Mouse (Mus musculus) midbrain, embryonic 14.5 days (tissue): ENCODE measurements around the gene Eps15l1. TPM values are rescaled to one million over a fixed set of nuclear protein-coding genes. Genes with fewer than 3 reads are reported as not detected.

Experiments used
- ATAC-seq: fragments of 200-750 bp; cut with Nextera tagmentation; 2 replicates; pipeline ENCODE4 v1.8.0; 2017; ENCODE audit warnings: moderate number of reproducible peaks, moderate library complexity; ENCODE audit not compliant: low FRiP score, low TSS enrichment
- DNase-seq: peaks from one replicate; pipeline ENCODE4 v3.0.0-alpha.2; 2015
- H3K27ac ChIP-seq: fragments of 300-500 bp; sonication (generic); replicated peaks from 2 replicates; pipeline ENCODE4 v1.5.1; 2014; ENCODE audit warnings: mild to moderate bottlenecking, low read depth, low read length, moderate library complexity
- H3K27me3 ChIP-seq: fragments of 300-500 bp; sonication (generic); 2 replicates; pipeline ENCODE4 v1.6.1; 2014; ENCODE audit warnings: low read length, control low read depth, mixed read lengths; ENCODE audit not compliant: control insufficient read depth, insufficient read depth
- H3K36me3 ChIP-seq: fragments of 300-500 bp; sonication (generic); 2 replicates; pipeline ENCODE4 v1.6.1; 2014; ENCODE audit warnings: low read length, control low read depth; ENCODE audit not compliant: control insufficient read depth, insufficient read depth
- H3K4me1 ChIP-seq: fragments of 300-500 bp; sonication (generic); 2 replicates; pipeline ENCODE4 v1.6.1; 2014; ENCODE audit warnings: mild to moderate bottlenecking, antibody characterized with exemption, low read length, control low read depth; ENCODE audit not compliant: control insufficient read depth, insufficient read depth
- H3K4me2 ChIP-seq: fragments of 300-500 bp; sonication (generic); 2 replicates; pipeline ENCODE4 v1.6.1; 2014; ENCODE audit warnings: mild to moderate bottlenecking, low read length, moderate library complexity
- H3K4me3 ChIP-seq: fragments of 300-500 bp; sonication (generic); replicated peaks from 2 replicates; pipeline ENCODE4 v1.5.1; 2014; ENCODE audit warnings: low read depth, low read length
- H3K9ac ChIP-seq: fragments of 300-500 bp; sonication (generic); replicated peaks from 2 replicates; pipeline ENCODE4 v1.6.1; 2014; ENCODE audit warnings: mild to moderate bottlenecking, low read length, moderate library complexity
- H3K9me3 ChIP-seq: fragments of 300-500 bp; sonication (generic); 2 replicates; pipeline ENCODE4 v1.6.1; 2016; ENCODE audit warnings: low read length, control low read depth, mixed read lengths; ENCODE audit not compliant: control insufficient read depth
- WGBS: fragments of 180-500 bp; shearing (Covaris S2); extraction: QIAGEN DNeasy Blood & Tissue Kit; methylation state at CpG from one replicate; pipeline ENCODE4 v1.1.7; 2014; 5-methylcytosine and 5-hydroxymethylcytosine counted together
- polyA plus RNA-seq: library from polyadenylated mRNA; unstranded; fragments of >200 nt; fragmentation: Nextera tagmentation; extraction: Ambion mirVana; gene quantifications from 2 replicates; pipeline ENCODE4 v1.2.1, GENCODE M21; 2014

Eps15l1 gene
- polyA plus RNA-seq, 1 experiment from 2014 or later, result 72.5 TPM

DNA sequence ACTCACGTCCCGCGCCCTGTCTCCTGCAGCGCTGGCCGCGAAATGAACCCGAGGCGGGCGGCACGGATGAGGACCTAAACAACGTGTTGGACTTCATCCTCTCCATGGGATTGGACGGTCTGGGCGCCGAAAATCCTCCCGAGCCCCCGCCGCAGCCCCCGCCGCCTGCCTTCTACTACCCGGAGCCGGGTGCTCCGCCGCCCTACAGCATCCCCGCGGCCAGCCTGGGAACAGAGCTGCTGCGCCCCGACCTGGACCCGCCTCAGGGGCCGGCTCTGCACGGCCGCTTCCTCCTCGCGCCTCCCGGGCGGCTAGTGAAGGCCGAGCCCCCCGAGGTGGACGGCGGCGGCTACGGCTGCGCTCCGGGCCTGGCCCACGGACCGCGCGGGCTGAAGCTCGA lies 101.9 kb downstream of the Eps15l1 start:
- peak; percentile 36 for DNase-seq
- Histone ChIP-seq H3K27ac (no peak overlapping the region), H3K27me3 (peaks cover 27% of the 10 kb centered on the region), H3K4me1 (peaks cover 11% of the 10 kb centered on the region; the same call in 1 of the 2 replicates), H3K4me3 (peak overlapping the region; percentile 50), H3K9ac (peak overlapping the region; percentile 51; the same call in 1 of the 2 replicates), H3K36me3 (no peaks in the 10 kb centered on the region), H3K4me2 (peak overlapping the region; percentile 77), H3K9me3 (no peaks in the 10 kb centered on the region)
- WGBS, result under 1% methylated on average over 48 of the region's 48 CpGs
- peak; percentile 1; the same call in 1 of the 2 replicates for ATAC-seq

DNA sequence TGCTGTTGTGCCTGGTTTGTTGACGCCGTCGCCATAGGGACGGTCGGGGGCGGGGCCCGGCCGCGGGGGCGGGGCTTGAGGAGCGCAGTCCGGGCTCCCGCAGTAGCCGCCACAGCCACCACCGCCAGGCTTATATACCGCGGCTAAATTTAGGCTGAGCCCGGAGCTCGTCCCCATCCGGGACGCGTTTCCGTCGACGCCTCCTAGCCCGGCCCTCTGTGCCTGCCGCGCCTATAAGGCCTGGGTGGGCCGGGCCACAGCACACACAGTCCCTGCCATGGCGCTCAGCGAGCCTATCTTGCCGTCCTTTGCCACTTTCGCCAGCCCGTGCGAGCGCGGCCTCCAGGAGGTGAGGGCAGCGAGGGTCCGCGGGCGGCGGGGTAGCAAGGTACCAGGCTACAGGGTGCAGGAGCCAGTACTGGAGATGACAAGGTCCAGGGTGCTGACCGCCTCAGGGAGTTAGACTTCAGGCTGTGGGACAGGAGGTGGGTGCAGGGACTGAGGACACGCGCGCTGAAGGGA lies 102.4 kb downstream of the Eps15l1 start, which contains the start of gene Klf2:
Gene Klf2 (plus strand): TSS at position 233 of the 522 bp plus-strand sequence.
- ATAC-seq (peak; percentile 92), DNase-seq (peak; percentile 87)
- H3K9ac ChIP-seq, result peak within 1 kb of the TSS; percentile 51
- no peaks in the 10 kb centered on the region for H3K36me3 ChIP-seq
- under 1% methylated on average over 46 of the region's 46 CpGs for WGBS
- peak within 1 kb of the TSS; percentile 77 for H3K4me2 ChIP-seq
- H3K9me3 ChIP-seq, result no peaks in the 10 kb centered on the region
- no peak within 1 kb of the TSS for H3K27ac ChIP-seq
- H3K4me3 ChIP-seq, result peak within 1 kb of the TSS; percentile 50
- peaks cover 11% of the 10 kb centered on the region; the same call in 1 of the 2 replicates for H3K4me1 ChIP-seq
- peaks cover 27% of the 10 kb centered on the region for H3K27me3 ChIP-seq

DNA sequence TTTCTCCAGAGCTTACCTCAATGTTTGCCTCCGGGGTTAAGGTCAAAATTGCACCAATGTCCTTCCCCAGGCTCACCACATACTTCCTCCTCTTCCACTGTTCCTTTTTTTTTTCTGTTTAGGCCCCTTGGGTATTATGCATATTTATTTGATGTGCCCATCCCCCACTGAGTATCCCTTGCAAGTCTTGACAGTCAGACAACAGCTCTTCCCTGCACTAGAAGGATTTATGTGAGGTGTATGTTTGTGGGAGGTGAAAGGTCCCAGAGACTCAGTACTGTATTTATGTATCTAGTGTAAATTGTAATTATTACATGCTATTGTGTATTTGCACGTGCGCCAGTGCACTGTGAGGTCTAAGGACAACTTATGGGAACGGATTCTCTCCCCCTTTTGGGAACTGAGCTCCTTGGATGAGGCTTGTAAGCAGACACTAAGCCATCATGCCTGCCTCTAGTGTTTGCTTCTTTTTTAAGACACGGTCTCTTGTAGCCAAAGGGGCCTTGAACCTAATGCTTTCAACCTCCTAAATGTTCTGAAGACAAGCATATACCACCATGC lies 103.4 kb downstream of the Eps15l1 start:
- Histone ChIP-seq H3K4me1 (peaks cover 11% of the 10 kb centered on the region; the same call in 1 of the 2 replicates), H3K9ac (no peak overlapping the region), H3K27me3 (peaks cover 27% of the 10 kb centered on the region), H3K36me3 (no peaks in the 10 kb centered on the region), H3K4me2 (no peak overlapping the region), H3K9me3 (no peaks in the 10 kb centered on the region), H3K4me3 (no peak overlapping the region), H3K27ac (no peak overlapping the region)
- no peak for ATAC-seq
- peak; percentile 18 for DNase-seq
- 43% methylated on average over 5 of the region's 5 CpGs for WGBS

DNA sequence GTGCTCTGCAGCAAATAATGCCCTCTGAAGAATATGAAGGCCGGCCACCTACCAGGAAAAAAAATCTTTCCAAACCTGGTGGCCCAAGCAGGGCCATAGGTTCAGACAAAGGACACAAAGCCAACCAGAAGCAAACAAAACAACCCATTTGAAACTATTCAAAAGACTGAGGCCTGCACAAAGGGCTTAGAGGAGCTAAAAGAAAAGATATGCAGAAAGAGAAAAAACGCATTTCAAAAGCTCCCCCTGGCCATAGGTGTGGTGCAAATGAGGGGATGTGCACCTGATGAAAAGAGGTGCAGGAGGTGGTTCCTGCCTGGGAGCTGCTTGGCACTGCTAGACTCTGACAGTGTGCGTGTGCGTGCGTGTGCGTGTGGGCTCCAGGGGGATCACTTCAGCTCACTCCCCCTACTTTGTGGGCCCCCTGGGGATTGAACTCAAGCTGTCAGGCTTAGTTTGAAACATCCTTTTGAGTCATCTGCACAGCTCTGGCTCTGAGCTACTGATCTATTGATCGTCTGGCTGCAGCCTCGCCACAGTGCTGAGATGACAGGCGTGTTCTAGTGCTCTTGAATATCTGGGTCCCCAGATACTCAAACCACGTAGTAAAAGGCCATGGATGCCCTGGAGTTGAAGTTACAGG lies 105.1 kb downstream of the Eps15l1 start:
- 19% methylated on average over 10 of the region's 10 CpGs for WGBS

DNA sequence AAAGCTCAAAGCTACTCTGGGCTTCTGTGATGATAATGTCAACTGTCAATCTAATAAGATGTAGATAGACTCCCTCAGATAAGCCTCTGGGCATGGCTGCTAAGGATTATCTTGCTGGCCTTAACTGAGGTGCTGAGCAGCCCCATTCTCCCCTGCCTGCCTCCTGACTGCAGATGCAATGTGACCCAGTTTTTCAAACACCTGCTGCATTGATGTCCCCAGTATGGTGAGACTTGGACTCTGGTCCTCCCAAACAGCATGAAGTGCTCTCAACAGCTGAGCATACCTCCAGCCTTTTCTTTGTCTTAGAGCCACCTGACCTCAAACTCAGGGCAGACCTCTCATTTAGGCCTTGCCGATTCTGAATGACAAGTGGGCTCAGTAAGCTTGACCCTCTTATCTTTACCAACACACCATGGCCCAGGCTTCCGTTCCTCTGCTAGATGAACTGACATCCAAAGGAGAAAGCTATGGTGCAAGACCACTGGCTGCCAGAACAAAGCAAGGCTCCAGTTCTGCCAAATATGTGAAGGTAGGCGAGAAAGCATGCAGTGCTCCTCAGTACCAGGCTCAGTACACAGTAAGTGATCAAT lies 108.2 kb downstream of the Eps15l1 start:
- Histone ChIP-seq H3K27ac (no peak overlapping the region), H3K9ac (no peak overlapping the region), H3K9me3 (no peaks in the 10 kb centered on the region), H3K4me2 (no peak overlapping the region), H3K4me1 (no peaks in the 10 kb centered on the region), H3K27me3 (no peaks in the 10 kb centered on the region), H3K36me3 (no peaks in the 10 kb centered on the region), H3K4me3 (no peak overlapping the region)
- no peak for ATAC-seq
- no peak for DNase-seq
- WGBS, result 80% methylated on average over 3 of the region's 3 CpGs

More for the DNA sequence above, 105.1 kb downstream of the Eps15l1 start:
- DNase-seq (peak; percentile 28), ATAC-seq (no peak)
- H3K4me2 ChIP-seq, result no peak overlapping the region
- no peaks in the 10 kb centered on the region for H3K36me3 ChIP-seq
- H3K27me3 ChIP-seq, result peaks cover 24% of the 10 kb centered on the region
- H3K9me3 ChIP-seq, result no peaks in the 10 kb centered on the region
- peaks cover 11% of the 10 kb centered on the region; the same call in 1 of the 2 replicates for H3K4me1 ChIP-seq
- H3K27ac ChIP-seq, result no peak overlapping the region
- no peak overlapping the region for H3K4me3 ChIP-seq
- H3K9ac ChIP-seq, result no peak overlapping the region

DNA sequence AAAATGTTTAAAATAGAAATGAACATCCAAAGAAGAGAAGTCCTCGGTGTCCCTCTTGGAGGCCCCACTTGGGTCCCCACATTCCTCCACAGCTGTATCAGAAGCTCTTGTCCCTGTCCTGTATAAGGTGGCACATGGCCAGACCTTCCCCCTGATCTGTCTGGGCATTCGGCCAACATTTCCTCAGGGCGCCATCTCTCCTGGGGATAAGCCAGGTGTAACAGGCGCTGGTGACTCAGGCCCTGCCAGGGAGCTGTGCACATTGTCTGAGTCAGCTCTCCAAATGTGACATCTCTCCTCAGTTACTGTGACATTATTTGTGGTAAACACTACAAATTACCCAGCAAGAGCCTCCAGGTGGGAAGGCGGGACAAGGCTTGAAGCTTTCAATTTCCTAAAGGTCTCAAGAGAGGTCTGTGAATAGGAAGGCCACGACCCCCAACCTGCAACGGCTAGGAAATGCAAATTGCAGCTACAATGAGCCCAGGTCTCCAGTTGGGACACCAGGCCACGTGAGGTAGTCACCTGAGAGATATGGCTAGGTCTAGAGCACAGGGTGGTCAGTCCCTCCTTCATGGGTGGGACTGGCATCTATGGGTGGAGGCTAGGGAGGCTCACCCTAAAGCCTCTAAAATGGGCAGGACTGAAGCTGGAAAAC lies 110.3 kb downstream of the Eps15l1 start:
- no peaks in the 10 kb centered on the region for H3K4me1 ChIP-seq
- H3K4me3 ChIP-seq, result no peak overlapping the region
- DNase-seq (peak; percentile 49), ATAC-seq (no peak)
- H3K27ac ChIP-seq, result no peak overlapping the region
- no peaks in the 10 kb centered on the region for H3K27me3 ChIP-seq
- H3K9ac ChIP-seq, result no peak overlapping the region
- H3K4me2 ChIP-seq, result no peak overlapping the region
- no peaks in the 10 kb centered on the region for H3K36me3 ChIP-seq
- H3K9me3 ChIP-seq, result no peaks in the 10 kb centered on the region
- WGBS, result 56% methylated on average over 8 of the region's 8 CpGs

DNA sequence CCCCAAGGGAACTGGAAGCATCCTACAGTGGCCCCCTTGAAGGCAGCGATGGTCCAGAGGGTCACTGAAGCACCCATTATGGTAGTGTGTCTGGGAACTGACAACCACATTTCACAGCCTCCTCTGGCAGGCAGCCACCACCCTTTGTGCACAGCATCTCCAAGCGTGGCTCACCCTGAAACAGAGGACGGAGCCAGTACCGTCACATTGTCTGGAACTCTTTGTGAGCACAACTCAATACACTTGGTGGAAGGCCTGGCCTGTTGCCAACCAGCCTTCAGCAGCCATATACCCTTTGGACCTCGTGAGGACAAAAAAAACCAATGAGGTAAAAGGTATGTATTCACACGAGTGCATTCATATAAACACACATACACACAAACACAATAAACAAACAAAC lies 113.0 kb downstream of the Eps15l1 start:
- ATAC-seq (peak; percentile 40; the same call in 1 of the 2 replicates), DNase-seq (peak; percentile 40)
- H3K27me3 ChIP-seq, result no peaks in the 10 kb centered on the region
- H3K4me1 ChIP-seq, result no peaks in the 10 kb centered on the region
- H3K27ac ChIP-seq, result no peak overlapping the region
- no peak overlapping the region for H3K4me2 ChIP-seq
- H3K9me3 ChIP-seq, result no peaks in the 10 kb centered on the region
- WGBS, result 44% methylated on average over 6 of the region's 6 CpGs
- no peak overlapping the region for H3K9ac ChIP-seq
- no peaks in the 10 kb centered on the region for H3K36me3 ChIP-seq
- no peak overlapping the region for H3K4me3 ChIP-seq

DNA sequence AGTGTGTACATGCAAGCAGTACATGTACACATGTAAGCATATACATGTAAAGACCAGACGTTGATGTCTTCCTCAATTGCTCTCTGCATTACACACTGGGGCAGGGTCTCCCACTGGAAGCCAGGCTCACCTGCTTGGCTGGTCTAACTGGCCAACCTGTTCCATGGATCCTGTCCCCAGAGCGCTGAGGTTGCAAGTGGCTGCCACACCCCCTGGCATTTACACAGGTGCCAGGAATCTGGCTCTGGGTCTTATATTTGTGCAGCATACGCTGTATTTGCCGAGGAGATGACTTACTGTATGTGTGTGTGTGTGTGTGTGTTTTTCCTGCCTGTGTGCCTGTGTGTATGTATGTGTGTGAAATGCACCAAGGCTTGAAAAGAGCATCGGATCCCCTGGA lies 114.3 kb downstream of the Eps15l1 start:
- Histone ChIP-seq H3K4me2 (no peak overlapping the region), H3K4me3 (no peak overlapping the region), H3K36me3 (no peaks in the 10 kb centered on the region), H3K4me1 (no peaks in the 10 kb centered on the region), H3K27me3 (no peaks in the 10 kb centered on the region), H3K9me3 (no peaks in the 10 kb centered on the region), H3K9ac (no peak overlapping the region), H3K27ac (no peak overlapping the region)
- WGBS, result 91% methylated on average over 5 of the region's 5 CpGs
- ATAC-seq (no peak), DNase-seq (no peak)
